Mouse (Mus musculus) heart, postnatal 4 days (tissue): ENCODE measurements at regions not wholly inside any gene's neighbourhood (a gene's known extent, or its start where the extent isn't known, plus 50 kb on each side); places are given as distances from the start of the nearest gene placed in this dataset.

Experiments
- DNase-seq: peaks from one replicate; pipeline ENCODE4 v3.0.0; 2021

DNA sequence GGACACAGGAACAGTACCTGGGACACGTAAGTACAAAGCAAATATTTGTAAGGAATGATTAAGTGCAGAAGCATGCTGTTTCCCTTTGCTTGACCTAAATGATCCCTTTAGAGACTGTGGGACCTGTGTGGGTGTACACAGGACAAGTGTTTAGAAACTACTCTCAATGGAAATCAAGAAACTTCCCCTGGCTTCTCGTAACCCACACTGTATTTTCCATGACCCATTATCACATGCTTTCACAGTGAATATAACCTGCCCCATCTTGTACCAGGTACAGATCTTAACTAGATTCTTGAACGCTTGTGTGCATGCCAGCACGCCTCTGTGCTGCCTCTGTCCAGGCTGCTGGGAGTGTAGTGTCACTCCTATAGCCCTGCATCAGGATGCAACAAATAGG lies 177.8 kb upstream of the Ahr start:
- DNase-seq = no peak

GRCm38 (mm10) chr12:35711549-35712070 lies 176.8 kb upstream of the Ahr start:
- no peak for DNase-seq

DNA sequence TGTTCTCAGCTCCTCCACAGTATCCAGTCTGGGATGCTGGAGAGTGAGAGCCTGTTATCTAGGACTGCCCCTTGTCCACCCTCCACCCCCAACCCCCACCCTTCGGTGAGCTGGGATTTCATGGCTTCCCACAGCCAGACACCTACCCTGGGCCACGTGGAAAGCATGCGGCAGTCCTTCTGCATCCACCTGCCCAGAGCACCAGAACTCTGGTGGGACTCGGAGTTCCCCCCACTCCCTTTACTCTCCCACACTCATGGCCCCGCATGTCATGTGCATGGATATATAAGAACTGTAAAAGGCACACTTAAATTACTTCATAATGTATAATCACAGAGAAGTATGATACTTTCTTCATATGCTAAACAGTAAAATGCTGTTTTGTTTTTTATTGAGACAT lies 175.5 kb upstream of the Ahr start:
- DNase-seq = no peak

- no peak for DNase-seq
Measured at GRCm38 (mm10) chr12:35703479-35703878, 168.6 kb upstream of the Ahr start.

- DNase-seq = no peak
Measured at GRCm38 (mm10) chr12:35702674-35703073, 167.8 kb upstream of the Ahr start.

DNA sequence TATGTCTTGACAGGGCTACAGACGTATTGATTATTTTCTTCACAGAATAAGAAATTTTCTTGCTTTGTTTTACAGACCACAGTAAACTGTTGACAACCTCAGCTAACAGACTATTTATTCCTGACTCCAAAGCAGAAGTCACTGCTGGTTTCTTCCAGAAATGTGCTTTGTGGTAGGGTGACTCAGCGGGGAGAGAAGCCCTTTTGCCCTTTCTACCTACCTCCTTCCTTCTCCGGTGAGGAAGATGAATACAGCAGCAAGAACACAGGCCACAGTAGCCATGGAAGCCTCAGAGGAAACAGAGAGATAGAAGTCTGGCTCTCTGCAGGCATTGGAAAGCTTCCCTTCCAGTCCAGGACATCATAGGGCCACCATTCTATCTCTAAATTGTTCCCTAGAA lies 159.4 kb upstream of the Ahr start:
- DNase-seq = no peak

GRCm38 (mm10) chr12:35690914-35691313 lies 156.1 kb upstream of the Ahr start:
- no peak for DNase-seq

DNA sequence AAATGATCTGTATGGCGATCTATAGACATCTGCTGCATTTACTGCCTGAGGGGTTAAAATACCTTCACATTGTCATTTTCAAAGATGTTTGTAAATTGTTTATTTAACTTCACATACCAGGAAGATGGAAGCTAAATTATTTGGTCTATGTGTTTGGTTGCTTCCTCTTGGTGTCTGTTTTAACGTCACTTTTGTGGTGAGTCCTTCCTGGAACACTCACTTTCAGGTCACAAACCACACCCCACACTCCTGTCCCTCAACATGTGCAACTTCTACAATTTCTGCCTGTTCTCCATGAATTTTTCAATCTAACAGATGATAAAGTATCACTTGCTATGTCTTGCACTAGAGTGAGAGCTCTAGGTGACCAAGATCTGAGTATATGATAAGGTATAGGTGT lies 151.4 kb upstream of the Ahr start:
- DNase-seq = no peak

GRCm38 (mm10) chr12:35685189-35685588 lies 150.4 kb upstream of the Ahr start:
- no peak for DNase-seq

DNA sequence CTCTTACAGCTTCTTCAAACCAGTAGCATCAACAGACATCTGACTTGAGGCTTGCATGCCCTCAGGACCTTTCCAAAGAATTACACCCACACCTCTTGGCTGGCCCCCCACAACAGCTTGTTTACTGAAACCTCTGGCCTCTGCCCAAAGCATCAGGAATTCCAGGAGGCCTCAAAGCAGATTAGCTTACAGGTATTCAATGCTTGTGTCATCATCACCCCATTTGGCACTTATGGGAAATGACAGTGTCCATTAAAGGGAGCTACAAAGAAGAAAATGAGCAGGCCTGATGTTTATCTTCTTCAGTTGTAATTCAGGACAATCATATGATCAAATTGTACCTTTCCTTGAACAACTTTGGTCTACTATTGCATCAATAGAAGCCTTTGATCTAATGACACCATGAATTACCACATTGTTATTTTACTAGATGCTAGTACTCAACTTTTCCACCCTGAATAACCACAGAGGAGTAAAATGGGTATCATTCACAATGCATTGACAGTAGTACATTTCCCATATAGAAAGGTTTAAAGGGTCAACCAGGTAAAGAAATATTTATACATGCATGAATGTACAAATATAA lies 147.1 kb upstream of the Ahr start:
- no peak for DNase-seq

DNA sequence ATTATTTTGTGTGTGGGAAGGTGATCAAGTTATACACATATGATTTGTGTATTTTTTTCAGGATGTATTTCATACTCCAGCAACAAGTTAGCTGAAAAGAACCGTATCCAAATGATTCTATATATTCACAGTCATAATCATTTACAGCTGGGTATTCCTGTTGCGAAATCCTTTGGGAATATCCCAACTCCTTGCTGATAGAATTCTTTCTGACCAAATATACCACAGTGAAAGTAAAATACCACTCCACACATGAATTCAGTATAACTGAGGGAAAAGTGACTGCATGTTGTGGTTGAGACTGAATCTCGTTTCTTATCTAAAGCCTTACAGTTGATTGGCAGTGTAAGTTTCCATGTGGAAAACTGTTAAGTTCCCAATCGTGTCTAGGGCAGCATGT lies 145.1 kb upstream of the Ahr start:
- DNase-seq = no peak

DNA sequence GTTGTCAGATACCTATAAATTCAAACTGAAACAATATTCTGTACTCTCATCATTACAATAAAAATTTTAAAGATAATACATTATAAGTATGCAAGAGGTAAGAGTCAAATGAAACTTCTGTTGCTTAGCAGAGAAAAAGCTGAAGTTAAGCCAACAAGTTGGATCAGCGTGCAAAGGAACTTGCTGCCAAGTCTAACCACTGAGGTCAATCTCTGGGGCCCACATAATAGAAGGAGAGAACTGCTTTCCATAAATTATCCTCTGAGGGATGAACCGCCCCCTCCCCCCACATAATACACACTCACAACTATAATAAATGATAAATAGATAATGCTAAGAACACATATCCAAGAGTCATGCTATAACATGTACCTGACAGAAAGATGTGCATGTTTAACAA lies 144.2 kb upstream of the Ahr start:
- no peak for DNase-seq

DNA sequence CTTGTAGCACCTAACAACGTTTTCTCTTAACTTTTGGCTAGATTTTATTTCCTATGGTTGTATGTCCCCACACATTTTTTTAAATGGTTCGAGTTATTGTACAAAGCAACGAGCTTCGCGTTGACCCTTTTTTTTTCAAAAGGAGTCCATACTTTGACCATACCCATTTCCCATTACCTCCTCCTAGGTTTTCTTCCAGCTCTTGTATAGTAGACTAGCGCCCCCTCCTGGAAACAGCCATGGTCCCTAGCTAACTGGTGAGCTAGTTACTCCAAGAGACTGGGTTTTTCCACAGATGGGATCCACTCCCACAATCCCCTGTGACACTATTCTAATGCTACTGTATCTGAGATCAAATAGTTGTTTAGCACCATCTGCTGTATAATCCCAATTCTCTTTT lies 139.6 kb upstream of the Ahr start:
- peak; percentile 32 for DNase-seq

DNA sequence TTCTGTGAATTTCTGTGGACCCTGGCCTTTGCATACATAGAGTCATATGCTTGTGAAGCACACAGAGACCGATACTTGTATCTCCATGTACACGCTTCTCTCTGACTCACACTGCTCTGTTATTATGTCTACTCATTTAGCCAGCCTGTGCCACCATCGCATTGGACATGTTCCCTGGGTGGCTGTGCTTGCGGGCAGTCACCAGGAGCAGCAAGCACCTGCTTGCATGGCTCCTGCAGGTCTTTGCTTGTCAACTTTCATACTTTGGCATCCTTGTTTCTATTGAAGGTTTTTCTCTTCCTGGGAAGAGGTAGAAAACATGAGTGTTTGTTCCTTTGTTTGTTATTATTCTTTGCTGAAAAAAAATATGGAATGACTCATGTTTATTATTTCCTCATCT lies 136.1 kb upstream of the Ahr start:
- DNase-seq = no peak

GRCm38 (mm10) chr12:35668716-35669115 lies 133.9 kb upstream of the Ahr start:
- no peak for DNase-seq

DNA sequence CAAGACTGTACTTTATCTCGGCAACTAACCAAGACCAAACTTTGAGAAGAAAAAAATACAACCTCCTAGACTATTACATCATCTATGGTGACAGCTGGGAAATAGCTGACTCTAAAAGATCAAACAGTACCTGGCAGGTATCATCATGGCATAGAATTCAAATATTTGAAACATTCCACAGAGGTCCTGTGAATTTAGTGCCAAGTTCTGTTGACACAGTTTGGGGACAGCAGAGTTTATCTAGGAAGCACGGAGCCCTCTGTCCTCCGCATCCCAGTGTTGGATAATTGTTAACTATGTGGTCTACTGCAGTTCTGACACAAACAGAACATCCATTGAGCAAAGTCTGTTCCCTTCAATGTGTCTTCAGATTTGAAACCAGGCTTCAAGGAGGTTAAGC lies 132.9 kb upstream of the Ahr start:
- no peak for DNase-seq

- no peak for DNase-seq
Measured at GRCm38 (mm10) chr12:35667218-35667617, 132.4 kb upstream of the Ahr start.

DNA sequence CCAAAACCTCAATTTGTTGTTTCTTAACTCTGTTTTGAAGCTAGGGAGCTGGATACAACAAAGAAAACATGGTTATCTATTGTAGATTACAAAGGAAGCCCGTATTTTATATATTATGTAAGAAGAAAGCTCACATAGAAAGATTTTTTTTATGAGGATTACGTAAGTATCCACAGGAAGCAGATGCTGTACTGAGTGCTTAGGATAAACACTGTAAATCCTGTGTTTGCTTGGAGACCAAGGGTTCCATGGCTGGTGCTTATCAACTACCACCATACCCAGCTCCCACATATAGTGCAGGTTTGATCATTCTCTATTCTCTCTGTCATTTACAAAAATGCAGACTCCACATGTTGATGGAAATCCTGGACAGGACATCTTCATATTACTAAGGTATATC lies 131.2 kb upstream of the Ahr start:
- DNase-seq = no peak

DNA sequence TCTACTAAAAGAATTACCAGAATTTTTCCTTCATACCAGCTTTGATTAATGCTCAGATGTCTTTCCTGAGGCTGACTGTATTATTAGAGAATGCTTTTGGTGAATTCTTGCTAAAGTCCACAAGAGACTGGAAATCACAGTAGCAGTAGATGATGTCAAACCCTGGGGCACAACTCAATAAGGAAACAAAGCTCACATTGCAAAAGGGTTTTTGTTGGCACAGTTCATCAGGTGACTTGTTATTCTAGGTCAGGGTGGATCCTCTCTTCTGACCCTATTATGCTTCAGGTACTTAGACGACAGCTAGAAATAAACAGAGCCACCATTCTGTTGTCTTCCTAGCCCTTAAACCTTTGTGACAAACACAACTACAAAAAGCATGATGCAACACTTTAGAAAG lies 128.2 kb upstream of the Ahr start:
- no peak for DNase-seq

GRCm38 (mm10) chr12:35656563-35656962 lies 121.7 kb upstream of the Ahr start:
- DNase-seq = no peak

DNA sequence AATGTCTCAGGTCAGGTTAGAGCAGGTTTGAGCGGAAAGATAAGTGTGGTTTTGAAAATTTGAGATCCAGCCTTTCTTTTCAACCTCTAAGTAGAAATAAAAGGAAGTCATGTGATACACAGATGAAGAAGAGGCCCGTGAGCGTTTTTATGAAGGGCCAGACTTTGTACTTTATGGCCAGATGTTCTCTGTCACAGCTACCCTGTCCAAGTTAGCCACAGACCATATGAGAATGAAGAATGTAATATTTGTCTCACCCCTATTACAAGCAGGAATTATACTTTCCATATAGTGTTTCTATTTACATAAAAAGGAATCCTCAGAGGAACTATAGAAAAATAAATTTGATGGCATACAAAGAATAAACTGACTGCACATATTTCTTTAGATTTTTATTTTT lies 114.9 kb upstream of the Ahr start:
- no peak for DNase-seq

DNA sequence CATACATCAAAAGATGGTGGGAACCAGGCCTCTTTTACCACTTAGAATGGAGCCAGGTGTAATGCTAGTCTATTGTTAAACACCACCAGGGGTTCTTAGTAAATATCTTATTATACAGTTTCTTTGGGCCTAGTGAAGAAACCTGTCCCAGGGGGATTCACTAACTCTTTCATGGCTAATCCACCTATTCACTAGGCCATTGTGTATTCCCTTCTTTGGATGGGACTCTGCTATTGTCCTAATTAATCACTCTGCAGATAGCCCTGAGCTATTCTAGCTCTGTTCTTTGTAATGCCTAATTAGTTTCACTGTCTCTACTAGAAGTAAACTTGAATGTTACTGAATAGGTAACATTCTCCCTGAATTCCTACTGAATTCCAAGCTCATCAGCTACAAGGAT lies 107.6 kb upstream of the Ahr start:
- no peak for DNase-seq

GRCm38 (mm10) chr12:35641741-35642140 lies 106.9 kb upstream of the Ahr start:
- no peak for DNase-seq

DNA sequence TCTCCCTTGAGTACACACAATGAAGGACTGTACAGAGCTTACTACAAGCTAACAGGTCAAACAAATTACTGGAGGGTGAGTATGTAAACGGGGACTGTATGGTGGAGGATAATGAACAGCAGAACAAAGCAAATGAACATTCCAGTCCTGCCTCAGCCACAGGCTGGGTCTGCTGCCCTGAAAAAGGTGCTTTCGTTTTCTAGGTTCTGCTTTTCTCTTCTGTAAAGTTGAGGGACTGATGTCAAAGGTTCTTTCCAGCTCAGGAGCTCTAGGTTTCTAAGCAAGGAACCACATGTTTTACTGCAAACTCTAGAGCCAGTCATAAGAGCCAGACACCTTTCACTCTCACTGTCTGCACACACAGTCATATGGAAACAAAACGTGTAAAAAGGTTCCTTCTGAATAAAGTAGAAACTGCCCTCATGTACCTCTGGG lies 106.1 kb upstream of the Ahr start:
- no peak for DNase-seq

GRCm38 (mm10) chr12:35623484-35623883 lies 88.6 kb upstream of the Ahr start:
- no peak for DNase-seq
